Mouse (Mus musculus) cerebellum, adult 11 months (tissue): ENCODE results near the gene Lrch4.

Experiments used
- DNase-seq: peaks from one replicate; pipeline ENCODE4 v3.0.0; 2022

Gene Lrch4

DNA sequence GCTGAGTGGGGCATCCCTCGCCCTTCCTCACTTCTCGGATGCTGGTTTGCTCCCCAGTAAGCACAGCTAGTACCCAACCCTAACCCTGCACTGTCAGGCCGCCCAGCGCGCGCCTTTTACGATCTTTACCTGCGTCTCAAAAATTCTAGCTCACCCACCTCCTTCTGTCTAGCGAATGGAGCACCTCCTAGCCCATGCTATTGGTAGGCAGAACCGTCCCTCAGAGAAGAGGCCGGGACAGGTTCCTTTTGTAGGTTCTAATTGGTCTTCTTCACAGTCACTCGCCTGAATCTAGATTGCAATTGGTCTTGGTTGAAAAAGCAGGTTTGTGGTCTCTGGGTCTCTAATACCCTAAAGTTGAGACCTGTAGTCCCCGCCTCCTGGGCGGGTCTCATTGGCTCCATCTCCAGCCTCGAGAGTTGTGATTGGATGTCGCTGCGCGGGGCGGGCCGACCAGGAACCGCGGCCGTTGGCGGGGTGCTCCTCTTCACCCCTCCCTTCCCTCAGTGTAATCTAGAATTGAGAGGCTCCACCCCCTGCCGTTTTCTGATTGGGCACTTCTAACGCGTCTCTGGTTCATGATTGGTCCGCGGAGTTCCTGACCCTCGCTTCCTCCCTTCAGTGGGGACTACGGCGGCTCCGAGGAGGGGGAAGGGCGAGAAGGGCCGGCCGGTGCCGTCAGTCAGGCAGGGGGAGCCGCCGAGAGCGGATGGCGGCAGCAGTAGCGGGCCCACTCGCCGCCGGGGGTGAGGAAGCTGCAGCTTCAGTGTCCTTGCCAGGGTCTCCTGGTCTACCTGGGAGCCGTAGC, at the start of gene Lrch4, which contains the start of the genes Fbxo24 and Gm20605:
Gene Lrch4, plus strand, starts transcription at position 624 of the 808 bp plus-strand sequence.
Gene Fbxo24, minus strand, starts transcription at position 505 of the 808 bp plus-strand sequence.
Gene Gm20605, plus strand, starts transcription at position 678 of the 808 bp plus-strand sequence.
- peak; percentile 99 for DNase-seq

DNA sequence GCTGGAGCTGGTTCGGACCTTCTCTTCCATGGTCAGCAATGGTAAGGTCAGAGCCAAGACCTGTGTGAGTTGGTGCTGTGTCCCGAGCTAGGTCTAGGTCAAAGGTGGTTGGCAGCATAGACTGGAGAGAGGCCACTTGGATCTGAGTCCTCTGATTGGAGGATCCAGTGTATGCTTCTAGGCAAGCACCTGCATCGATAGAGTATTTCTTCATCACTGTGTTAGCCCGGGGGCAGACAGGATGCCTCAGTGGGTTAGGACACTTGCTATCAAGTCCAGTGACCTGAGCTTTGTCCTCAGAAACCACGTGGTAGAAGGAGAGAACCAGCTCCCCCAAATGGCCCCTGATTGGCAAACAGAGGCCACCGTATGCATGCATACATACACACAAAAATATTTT, 48.7 kb upstream of the Lrch4 start:
- no peak for DNase-seq

DNA sequence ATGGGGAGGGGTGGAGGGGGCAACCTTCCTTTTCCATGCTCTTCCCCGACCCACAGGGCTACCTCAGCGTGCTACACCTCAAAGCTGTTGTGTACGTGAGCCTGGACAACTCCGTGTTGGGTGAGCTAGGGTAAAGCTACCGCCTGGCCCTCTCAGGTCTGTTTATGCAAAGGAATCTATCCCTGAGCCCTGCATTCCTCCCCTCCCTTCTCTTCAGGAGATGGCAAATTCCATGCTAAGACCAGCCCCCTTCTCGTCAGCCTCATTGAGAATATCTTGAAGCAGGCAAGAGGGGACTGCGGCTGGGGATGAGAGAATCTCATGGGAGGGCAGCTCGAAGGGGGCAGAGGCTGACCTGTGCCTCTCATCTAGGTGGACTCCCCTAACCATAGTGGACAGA, 46.2 kb upstream of the Lrch4 start:
- no peak for DNase-seq

DNA sequence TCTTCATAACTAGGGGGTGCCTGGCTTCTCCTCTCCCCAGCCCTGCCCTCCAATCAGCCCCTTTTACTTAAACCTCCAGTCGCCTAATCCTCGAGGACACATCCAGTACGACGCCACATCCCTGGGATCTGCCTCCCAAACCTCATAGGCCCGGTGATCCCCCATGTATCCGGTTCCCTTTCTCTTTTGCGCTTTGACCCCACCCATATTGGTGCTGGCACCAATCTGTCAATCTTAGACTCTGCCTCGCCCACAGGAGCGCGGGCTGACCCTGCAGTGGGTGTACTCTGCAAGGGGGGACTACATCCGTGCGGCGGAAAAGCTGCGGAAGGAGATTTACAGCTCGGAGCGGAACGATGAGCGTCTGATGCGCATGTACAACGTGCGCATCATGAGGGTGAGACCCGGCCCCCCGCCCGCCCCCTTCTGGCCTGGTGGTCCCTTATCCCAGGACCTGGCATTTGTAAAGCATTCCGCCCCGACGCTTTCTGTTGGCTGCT, 45.2 kb upstream of the Lrch4 start:
- DNase-seq, result no peak

DNA sequence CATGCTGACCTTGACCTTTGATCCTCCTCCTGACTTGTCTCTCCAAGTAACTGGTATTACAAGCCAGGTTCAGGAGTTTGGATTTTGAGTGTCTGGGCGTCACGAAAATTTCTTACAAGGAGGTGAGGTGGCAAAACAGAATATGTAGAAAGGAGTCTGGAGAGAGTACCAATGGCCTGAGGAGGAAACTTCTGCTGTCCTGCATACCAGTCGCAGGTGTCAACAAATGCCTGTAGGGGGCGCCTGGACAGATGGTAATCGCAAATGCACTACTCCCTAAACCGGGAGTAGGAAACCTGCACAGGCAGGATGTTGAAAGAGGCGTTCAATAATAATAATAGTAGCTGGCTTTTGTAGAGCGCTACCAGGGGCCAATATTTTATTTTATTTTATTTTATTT, 43.9 kb upstream of the Lrch4 start:
- peak; percentile 67 for DNase-seq

DNA sequence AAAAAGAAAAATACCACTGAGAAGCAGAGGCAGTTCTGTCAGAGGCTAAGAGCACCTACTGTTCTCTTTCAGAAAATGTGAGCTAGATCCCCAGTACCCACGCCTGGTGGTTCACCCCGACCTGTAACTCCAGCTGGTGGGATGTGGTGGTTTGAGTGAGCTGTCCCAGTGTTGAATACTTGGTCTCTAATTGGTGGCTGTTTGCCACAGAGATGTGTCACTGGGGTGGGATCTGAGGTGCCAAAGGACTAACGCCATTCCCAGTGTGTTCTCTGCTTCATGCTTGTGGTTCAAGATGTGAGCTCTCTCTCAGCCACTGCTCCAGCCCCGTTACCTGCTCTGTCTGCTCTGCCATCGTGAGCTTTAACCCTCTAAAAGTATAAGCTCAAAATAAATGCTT, 38.4 kb upstream of the Lrch4 start:
- DNase-seq, result no peak

DNA sequence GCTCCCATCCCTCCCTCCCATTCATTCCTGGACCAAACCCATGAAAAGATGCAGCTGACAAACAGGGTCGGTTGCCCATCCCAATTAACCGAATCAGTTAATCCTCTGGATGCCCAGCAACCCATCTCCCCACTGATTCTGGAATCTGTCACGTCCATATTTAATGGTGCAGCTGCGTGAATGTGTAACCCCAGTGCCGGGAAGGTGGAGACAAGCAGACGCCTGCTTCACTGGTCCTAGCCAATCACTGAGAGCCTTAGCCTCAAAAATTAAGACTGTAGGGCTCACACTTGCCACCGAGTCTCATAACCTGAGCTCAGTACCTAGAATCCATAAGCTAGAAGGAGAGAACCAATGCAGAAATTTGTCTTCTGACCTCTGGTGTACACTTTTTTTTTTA, 33.0 kb upstream of the Lrch4 start:
- no peak for DNase-seq

DNA sequence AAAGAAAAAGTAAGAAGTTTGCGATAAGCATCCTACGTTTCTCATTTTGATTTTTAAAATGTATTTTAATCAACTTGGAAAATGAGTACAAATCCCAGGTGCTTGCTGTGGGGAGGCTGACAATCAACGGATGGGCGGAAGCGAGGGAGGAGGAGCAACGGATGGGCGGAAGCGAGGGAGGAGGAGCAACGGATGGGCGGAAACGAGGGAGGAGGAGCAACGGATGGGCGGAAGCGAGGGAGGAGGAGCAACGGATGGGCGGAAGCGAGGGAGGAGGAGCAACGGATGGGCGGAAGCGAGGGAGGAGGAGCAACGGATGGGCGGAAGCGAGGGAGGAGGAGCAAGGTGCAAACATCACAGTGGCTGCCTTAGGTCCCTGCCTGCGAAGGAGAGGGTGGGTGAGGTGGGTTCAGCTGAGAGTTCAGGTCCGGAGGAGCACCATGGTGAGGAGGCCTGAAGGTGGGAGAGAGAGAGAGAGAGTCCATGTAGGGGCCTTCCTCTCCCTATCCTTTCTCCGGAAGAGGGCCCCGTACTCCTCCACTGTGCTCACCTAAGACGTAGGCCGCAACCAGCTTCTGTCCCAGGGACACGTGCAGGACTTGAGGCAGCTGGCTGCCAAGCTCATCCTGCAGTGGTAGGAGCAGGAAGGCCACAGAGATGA, 32.2 kb upstream of the Lrch4 start:
- no peak for DNase-seq

DNA sequence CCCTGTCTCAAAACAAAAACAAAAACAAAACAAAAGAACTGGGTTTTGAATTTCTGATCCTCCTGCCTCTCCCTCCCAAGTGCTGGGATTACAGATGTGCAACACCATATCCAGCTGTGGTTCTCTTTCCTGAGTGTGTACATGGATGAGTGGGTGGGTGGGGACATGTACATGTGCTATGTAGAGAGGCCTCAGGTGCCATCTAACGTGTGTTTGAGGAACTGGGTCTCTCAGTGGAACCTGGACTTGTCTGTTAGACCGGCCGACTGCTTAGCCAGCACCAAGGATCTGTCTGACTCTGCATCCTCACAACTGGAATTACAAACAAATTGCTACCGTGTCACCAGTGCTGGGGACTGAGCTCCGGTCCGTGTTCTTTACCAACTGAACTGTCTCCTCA, 31.3 kb upstream of the Lrch4 start:
- DNase-seq, result no peak

DNA sequence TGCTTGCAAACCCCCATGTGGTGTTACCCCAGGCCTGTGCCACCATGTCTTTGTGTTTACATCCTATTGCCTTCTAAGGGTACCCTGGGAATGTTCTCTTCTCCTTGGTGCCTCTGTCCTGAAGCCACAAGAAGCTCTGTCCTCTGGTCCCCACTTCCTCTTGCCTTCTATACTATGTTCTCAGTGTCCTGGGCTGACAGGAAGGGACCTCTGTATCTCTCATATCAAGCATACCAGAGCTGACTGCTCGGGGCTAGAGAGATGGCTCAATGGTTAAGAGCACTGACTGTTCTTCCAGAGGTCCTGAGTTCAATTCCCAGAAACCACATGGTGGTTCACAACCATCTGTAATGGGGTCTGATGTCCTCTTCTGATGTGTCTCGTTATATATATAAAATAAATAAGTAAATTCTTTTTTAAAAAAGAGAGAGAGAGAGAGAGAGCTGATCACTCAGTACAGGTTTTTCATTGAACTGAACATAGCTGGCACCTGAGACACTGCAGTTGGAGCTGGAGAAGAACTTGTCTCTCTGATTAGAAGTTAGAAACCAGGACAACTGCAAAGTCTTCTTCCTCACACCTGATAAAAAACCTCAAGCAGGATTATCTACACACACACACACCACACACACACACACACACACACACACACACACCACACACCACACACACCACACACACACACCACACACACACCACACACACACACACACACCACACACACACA, 30.7 kb upstream of the Lrch4 start:
- DNase-seq, result no peak

DNA sequence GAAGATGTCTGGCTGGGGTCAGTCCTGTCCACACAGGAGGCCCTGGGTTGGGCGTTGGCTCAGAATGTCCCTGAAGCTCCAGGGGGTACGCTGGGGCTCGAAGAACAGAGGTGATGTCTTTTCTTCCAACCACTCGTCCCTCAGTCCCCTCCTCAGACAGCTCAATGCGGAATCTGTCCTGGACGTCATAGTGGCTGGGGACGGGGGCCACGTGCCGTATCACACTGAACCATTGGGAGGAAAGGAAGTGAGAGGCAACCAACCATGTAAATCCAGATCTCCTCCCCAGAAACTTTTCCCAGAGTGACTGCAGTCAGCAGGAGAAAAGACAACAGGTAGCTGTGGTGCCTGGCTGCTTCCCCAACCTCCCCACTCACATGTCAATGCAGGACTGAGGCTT, 29.3 kb upstream of the Lrch4 start:
- no peak for DNase-seq

DNA sequence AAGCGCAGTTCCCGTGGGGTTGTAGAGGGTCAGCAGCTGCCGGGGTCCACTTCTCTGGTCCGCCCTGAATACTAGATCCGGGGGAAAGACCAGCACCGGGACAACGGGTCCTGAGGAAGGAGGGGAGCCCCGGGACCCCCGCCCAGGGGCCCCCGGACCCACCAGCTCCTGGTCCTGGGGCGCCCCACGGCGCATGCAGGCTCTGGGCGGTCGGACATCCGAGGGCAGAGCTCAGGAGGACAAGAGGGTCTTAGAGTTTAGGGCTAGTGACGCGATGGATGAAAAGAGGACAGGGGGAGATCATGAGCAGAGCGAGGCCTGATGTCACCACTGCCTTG, 28.7 kb upstream of the Lrch4 start:
- no peak for DNase-seq

DNA sequence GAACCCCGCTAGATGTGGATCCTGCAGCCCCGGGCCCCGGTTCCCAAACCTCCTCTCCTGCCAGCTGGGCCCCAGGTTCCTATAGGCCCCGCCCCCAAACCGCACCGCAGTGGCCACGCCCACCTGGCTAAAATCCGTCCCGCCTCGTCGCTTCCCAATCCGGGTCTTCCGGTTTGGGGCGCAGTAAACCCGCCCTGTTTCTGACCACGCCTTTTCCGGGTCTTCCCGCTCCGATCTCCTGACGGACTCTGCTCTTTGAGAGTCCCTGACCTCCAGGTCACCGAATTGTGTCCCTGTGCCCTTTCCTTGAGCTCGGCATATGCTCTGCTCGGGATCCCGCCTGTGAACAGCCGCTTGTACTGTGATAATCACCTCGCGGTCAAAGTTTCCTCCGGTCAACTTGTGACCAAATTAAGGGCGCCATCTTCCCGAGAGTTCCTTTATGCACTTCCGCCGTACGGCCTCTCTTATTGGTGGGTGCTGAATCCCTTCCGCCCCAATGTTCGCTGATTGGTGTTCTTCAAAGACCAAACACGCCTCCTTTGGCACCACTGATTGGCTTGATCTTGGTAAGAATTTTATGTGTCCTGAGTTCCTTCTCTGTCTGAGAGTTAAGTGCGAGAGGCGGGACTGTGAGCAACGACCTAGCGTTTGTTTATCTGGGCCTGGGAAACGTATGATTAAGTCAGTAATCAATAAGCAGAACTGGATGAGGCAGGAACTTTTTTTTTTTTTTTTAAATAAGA, 28.1 kb upstream of the Lrch4 start, which contains the start of gene Mospd3:
Gene Mospd3, minus strand, starts transcription at position 440 of the 746 bp plus-strand sequence.
- peak; percentile 95 for DNase-seq

DNA sequence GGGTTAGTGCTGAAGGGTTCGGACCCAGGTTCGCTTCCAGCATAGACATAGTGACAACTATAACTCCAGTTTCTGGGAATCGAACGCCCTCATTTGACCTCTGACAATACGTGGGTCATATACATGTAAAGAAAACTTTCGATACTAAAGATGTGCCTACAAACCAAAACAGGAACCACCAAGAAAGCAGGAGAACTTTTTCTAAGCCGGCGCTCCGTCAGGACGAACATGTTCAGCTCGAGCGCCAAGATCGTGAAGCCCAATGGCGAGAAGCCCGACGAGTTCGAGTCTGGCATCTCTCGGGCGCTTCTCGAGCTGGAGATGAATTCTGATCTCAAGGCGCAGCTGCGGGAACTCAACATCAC, 27.6 kb upstream of the Lrch4 start:
- no peak for DNase-seq

DNA sequence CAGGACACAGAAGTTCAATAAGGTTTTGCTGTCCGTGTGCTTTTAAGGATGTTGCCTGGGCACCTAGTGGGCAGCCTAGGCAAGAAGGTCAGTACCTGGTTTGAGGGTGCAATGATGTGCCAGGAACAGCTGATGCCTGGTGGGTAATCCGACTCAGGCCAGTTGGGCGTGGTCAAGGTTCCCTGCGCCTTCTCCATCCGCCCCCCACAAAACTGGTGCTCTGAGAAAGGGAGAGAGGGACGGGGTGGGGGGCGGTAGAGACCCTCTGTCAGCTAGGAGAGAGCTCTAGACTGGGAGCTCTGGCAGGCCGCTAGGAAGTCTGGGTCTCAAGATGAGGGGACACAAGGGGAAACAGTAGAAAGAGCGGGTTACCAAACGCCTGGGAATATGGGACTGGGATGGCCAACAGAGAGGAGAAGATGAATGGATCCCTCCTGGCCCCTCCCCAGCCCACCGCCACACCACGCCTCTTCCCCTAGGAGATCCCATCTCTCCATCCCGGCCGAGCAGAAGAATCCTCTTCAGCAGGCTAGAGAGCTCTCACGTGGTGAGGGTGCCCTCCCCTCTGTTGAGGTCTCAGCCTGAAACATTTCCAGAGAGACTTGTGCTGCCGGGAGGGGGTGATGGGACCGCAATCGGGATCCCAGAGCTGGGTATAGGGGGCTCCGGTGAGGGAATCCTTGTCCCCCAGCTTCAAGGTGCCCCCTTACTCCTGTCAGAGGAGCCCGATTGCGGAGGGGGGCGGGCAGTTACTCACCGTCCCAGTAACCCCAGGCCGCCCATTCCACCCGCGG, 20.9 kb upstream of the Lrch4 start:
- DNase-seq, result no peak

DNA sequence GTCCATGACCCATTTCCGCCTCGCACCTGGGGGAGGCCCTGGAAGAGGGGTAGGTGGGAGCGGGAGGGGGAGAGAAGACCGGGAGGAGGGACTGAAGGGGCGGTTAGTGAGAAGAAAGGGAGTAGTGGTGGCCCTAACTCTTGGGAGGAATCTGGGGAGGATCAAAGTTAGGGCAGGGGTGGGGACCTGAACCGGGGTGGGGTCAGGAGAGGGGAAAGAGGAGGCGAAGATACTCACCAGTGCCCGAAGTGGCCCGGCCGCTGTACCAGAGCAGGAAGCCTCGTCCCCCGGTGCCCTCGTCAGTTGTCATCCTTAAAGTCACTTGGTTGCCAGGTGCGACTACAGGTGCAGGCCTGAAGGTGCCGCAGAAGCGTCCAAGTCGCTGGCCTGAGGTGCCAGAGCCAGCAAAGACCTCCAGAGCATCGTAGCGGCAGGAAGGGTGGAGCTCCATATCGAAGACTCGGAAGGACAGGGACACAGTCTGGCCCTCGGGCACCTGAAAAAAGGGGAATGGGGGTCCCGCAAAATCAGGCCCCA, 20.2 kb upstream of the Lrch4 start:
- no peak for DNase-seq

DNA sequence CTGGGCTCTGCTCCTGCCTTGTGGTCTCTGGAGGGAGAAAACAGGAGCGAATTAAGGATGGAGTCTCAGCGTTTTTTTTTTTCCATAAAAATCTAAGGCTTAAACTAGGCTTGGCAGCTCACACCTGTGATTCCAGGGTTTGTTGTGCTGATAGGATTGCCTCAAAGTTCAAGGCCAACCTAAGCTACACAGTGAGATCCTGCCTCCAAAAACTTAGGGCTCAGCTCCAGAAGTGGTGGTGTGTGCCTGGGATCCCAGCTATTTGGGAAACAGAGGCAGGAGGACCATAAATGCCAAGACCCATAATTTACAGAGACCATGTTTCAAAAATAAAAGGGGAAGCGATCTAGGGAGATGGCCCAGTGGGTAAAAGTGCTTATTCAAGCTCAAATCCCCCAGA, 19.6 kb upstream of the Lrch4 start:
- DNase-seq, result no peak

DNA sequence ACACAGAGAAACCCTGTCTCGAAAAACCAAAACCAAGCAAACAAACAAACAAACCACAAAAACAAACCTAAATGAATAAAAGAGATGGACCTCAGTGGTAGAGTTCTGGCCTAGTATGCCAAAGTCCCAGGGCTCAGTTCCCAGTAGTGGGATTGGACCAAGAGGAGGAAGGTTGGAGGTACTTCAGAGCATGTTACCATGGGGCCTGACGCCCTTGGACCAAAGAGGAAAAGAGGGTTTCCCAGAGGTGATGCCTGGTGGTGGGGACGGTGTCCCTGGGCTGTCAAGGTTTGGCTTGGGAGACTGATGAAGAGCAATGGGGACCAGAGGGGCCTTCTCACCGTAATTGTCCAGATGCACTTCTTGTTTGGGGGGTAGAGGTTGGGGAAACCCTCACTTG, 18.9 kb upstream of the Lrch4 start:
- no peak for DNase-seq

DNA sequence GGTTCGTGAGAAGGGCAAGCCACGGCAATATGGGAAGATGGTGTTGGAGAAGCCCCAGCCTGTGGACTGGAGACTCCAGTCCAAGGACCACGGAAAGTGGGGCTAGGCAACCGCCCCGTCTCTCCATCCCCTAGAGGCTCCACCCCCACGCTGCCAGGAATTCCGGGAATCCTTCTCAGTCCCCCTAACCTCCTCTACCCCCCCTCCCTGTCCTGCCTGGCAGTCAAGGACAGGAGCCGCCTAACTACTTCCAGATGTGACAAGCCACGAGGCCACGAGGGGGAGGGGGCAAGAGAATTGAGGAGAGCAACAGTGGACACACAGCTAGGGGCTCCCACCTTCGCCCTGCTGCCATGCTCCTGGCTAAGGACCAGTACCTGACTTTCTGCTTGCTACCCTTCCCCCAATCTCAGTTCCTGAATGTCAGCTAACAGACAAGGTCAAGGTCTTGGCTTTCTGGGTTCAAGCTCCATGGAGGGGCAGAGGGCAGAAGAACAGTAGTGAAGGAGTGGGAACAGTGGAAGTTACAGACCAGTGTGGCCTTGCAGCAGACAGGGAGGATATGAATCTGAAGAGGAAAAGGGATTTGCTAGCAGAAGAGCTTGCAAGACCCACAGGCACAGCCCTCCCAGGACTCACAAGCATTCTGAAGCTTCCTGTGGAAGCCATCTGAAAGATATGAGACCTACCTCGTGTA, 18.2 kb upstream of the Lrch4 start:
- no peak for DNase-seq

DNA sequence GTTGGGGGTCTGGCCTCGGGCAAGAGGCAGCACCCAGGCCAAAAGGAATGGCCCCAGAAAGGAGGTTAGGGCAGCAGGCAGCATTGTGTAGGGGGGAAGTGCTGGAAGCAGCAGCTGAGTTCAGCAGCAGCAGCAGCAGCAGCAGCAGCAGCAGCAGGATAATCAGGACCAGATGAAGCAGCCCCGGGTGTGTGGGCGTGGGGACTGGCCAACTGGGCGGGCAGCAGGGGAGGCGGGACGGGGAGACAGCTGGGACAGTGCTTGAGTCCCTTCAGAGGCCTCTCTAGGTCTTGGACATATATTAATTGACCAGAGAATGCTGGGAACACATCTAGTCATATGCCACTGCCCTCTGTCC, 17.7 kb upstream of the Lrch4 start:
- DNase-seq, result no peak

DNA sequence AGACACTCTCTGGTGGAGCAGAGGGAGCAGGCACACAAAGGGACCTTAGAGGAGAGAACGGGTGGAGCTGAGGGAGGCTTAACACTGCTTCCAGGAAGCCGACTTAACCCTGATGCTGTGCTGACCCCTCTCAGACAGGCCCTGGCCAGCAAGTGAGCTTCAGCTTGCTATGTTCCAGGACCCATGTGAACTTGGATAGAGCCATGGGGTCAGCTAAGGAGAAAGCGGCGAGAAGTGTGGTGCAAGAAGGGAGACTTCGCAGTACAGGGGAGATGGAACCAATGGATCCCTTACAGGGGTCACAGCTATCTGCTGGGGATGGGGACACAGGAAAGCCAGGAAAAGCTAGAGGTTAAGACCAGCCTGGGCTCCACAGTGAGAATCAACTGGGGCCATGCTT, 15.8 kb upstream of the Lrch4 start:
- DNase-seq, result no peak
